Mouse (Mus musculus) forebrain, embryonic 12.5 days (tissue): ENCODE data around the gene Pomgnt1. TPM values are rescaled to one million over a fixed set of nuclear protein-coding genes. Genes with fewer than 3 reads are reported as not detected.

Source experiments
- ATAC-seq: fragments of 200-750 bp; cut with Nextera tagmentation; 2 replicates; pipeline ENCODE4 v1.8.0; 2017; ENCODE audit warnings: moderate TSS enrichment; ENCODE audit not compliant: low FRiP score
- H3K27ac ChIP-seq: fragments of 300-500 bp; sonication (generic); 2 replicates; pipeline ENCODE4 v1.5.1; 2016; ENCODE audit warnings: mild to moderate bottlenecking
- H3K27me3 ChIP-seq: fragments of 300-500 bp; sonication (generic); 2 replicates; pipeline ENCODE4 v1.6.1; 2016; ENCODE audit warnings: mild to moderate bottlenecking
- H3K36me3 ChIP-seq: fragments of 300-500 bp; sonication (generic); replicated peaks from 2 replicates; pipeline ENCODE4 v1.6.1; 2016; ENCODE audit warnings: mild to moderate bottlenecking
- H3K4me1 ChIP-seq: fragments of 300-500 bp; sonication (generic); 2 replicates; pipeline ENCODE4 v1.6.1; 2016
- H3K4me2 ChIP-seq: fragments of 300-500 bp; sonication (generic); 2 replicates; pipeline ENCODE4 v1.6.1; 2016; ENCODE audit warnings: mild to moderate bottlenecking, moderate library complexity
- H3K4me3 ChIP-seq: fragments of 300-500 bp; sonication (generic); replicated peaks from 2 replicates; pipeline ENCODE4 v1.5.1; 2016; ENCODE audit warnings: mild to moderate bottlenecking
- H3K9ac ChIP-seq: fragments of 300-500 bp; sonication (generic); 2 replicates; pipeline ENCODE4 v1.6.1; 2016; ENCODE audit warnings: mild to moderate bottlenecking
- H3K9me3 ChIP-seq: fragments of 300-500 bp; sonication (generic); 2 replicates; pipeline ENCODE4 v1.6.1; 2016
- WGBS: fragments of 180-500 bp; shearing (Covaris S2); methylation state at CpG from one replicate; pipeline ENCODE4 v1.1.7; 2016; 5-methylcytosine and 5-hydroxymethylcytosine counted together
- polyA plus RNA-seq: library from polyadenylated mRNA; unstranded; fragments of >200 nt; fragmentation: Nextera tagmentation; extraction: Ambion mirVana; gene quantifications from 2 replicates; pipeline ENCODE4 v1.2.1, GENCODE M21; 2016

The Pomgnt1 gene
- polyA plus RNA-seq, 1 experiment from 2014 or later = 59.5 TPM

DNA sequence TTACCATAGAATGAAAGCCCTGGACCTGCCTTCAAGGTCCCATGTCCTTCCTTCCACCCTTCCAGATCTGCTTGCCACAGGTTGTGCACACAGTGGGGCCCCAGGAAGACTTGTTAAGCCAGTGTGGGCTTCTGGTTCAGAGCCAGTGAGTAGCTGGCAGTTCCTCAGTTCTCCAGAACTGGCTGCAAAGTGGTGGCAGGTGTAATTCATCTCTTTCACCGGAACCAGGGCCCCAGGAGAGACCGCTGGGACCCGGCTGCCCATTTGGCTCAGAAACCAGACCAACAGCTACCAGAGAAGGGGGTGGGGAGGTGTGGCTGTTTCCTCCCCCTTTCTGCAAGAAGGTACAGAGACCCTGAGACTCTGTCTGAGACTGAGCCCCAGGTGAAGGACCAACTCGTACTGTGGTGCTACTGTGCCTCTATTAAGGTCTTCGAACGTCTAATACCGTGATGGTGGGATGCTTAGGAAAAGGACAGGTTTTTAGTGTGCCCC lies 19.7 kb downstream of the Pomgnt1 start:
- Histone ChIP-seq H3K4me2 (peak overlapping the region; percentile 86), H3K4me3 (peak overlapping the region; percentile 66), H3K9ac (no peak overlapping the region), H3K4me1 (peaks cover 16% of the 10 kb centered on the region), H3K27me3 (peaks cover 13% of the 10 kb centered on the region; the same call in 1 of the 2 replicates), H3K9me3 (no peaks in the 10 kb centered on the region), H3K27ac (no peak overlapping the region), H3K36me3 (no peaks in the 10 kb centered on the region)
- WGBS = 19% methylated on average over 7 of the region's 7 CpGs
- ATAC-seq = no peak

DNA sequence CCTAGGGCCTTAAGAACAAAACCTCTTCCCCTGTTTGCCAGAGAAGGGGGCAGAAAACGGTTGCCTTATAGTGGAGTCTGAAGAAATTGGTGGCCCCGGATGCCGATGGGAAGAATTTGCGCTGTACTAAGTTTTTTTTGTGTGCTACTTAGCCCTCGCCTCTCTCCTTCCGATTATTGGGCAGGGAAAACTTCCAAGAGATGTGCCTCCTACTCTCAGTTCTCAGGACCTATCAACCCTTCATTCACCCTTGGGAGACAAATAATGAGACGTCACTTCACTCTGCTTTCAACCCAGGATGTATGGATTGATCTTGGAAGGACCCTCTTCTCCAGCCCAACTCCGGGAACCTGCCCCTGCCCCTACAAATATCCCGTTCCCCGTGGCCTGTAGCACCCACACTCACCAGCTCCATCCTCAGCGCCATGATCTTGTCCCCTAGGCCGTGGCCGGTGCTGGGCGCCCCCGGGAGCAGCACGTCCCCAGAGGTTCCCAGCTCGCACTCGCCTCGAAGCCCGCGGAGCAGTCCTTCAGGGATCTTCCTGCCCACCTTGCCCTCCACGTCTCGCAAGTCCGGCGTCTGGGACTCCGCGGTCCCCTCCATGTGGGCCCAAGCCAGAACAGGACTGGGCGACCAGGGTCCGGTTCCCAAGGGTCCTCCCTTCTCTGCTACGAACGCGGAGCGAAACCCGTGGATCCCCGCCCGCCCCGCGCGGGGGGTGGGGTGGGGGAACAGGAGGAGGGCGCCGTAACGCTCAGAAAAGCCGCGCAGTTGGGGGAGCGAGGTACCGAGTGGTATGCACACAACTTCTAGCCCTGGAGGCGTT lies 20.5 kb downstream of the Pomgnt1 start:
- Histone ChIP-seq H3K9ac (peak overlapping the region; percentile 71), H3K9me3 (no peaks in the 10 kb centered on the region), H3K36me3 (no peaks in the 10 kb centered on the region), H3K4me2 (peak overlapping the region; percentile 86), H3K27me3 (peaks cover 13% of the 10 kb centered on the region; the same call in 1 of the 2 replicates), H3K27ac (no peak overlapping the region), H3K4me1 (peaks cover 16% of the 10 kb centered on the region), H3K4me3 (peak overlapping the region; percentile 66)
- under 1% methylated on average over 47 of the region's 47 CpGs for WGBS
- ATAC-seq = peak; percentile 79

DNA sequence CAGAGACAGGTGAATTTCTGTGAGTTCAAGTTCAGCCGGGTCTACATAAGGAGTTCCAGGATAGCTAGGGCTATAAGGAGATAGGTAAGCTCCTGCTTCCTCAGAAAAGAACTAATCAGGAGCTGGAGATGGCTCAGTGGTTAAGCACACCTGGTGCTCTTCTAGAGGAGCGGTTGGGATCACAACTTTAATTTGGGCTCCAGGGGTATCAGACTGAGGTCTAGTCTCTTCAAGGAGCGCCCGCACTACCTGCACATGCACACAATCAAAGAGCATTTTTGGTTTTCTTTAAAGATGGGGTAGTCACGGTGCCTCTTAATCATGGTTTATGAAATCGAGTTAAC lies 26.1 kb downstream of the Pomgnt1 start:
- peak overlapping the region; percentile 74 for H3K4me2 ChIP-seq
- ATAC-seq = peak; percentile 16
- peak overlapping the region; percentile 91 for H3K9ac ChIP-seq
- peaks cover 31% of the 10 kb centered on the region for H3K36me3 ChIP-seq
- H3K27ac ChIP-seq = peak overlapping the region; percentile 88
- peak overlapping the region; percentile 72 for H3K4me3 ChIP-seq
- H3K27me3 ChIP-seq = no peaks in the 10 kb centered on the region
- peaks cover 13% of the 10 kb centered on the region for H3K4me1 ChIP-seq
- WGBS = 17% methylated on average over 6 of the region's 6 CpGs
- H3K9me3 ChIP-seq = no peaks in the 10 kb centered on the region

DNA sequence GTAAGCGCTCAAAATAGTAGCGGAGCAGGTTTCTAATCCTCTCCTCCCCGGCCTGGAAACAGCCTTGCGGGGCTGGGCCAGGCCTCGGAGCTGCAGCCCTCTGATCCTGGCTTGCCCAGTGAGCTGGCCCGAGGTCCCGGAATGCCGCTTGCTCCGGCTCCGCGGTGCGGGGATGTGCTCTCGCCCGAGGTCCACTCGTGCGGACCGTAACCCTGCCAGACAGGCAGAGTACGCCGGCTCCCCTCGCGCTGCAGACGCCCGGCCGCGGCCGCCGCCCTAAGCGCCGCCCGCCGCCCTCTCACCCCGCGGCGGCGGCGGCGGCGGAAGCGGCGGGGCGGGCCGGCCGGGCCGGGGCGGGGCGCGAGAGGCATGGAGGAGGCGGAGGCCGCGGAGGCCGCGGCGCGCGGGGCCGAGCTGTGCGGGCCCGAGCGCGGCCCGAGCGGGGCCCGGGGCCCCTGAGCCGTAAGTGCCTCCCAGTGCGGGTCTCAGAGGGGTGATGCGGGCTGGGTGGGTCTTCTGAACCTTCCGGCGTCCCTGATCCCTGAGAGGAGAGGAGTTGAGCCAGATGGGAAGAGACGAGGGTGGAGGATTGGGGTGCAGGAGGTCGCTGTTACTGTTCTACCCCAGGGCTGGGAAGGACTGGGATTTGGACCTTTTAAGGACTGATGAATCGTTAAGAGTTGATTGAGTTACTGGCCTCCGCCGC lies 26.7 kb downstream of the Pomgnt1 start:
- peaks cover 13% of the 10 kb centered on the region for H3K4me1 ChIP-seq
- WGBS = under 1% methylated on average over 70 of the region's 73 CpGs
- H3K27me3 ChIP-seq = no peaks in the 10 kb centered on the region
- H3K36me3 ChIP-seq = peaks cover 36% of the 10 kb centered on the region
- peak overlapping the region; percentile 72 for H3K4me3 ChIP-seq
- H3K9me3 ChIP-seq = no peaks in the 10 kb centered on the region
- peak overlapping the region; percentile 91 for H3K9ac ChIP-seq
- H3K27ac ChIP-seq = peak overlapping the region; percentile 88
- H3K4me2 ChIP-seq = peak overlapping the region; percentile 74
- ATAC-seq = peak; percentile 89

DNA sequence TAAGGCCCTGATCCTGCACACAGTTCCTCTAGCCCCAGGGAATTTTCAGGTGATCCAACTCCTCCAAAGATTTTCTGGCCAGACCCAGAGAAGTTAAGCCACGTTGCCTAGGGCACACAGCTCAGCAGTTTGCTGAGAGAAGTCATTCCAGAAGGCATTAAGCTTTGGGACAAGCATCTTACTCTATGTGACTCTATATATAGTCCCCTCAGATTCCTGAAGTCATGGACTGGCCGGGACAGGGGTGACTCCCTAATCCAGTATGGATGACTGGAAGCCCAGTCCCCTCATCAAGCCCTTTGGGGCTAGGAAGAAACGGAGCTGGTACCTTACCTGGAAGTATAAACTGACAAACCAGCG lies 27.2 kb downstream of the Pomgnt1 start:
- H3K9ac ChIP-seq = peak overlapping the region; percentile 91
- H3K36me3 ChIP-seq = peaks cover 42% of the 10 kb centered on the region
- 27% methylated on average over 4 of the region's 4 CpGs for WGBS
- H3K4me1 ChIP-seq = peaks cover 13% of the 10 kb centered on the region
- peak; percentile 19; the same call in 1 of the 2 replicates for ATAC-seq
- H3K27me3 ChIP-seq = no peaks in the 10 kb centered on the region
- H3K9me3 ChIP-seq = no peaks in the 10 kb centered on the region
- peak overlapping the region; percentile 74 for H3K4me2 ChIP-seq
- peak overlapping the region; percentile 72 for H3K4me3 ChIP-seq
- H3K27ac ChIP-seq = peak overlapping the region; percentile 75

DNA sequence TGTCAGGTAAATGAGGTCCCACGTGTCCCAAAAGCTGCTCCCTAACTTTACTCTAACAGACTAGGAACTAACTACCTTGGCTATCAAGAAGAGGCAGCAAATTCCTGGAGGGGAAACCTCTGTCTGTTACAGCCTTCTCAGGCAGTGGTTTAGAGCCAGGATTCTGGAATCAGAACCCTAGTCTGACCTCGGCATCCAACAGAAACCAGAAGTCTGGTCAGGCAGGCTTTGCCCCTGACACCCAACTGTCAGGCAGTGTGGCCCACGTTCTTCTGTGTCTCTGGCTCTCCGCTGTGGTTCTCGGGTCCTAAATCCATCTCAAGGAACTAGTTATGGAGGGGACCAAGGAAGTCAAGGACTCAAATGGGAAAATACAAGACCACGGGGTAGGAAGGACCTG lies 27.6 kb downstream of the Pomgnt1 start, which contains the start of gene Lurap1:
Gene Lurap1 (minus strand): TSS at position 101 of the 400 bp plus-strand sequence.
- Histone ChIP-seq H3K9ac (peak within 1 kb of the TSS; percentile 91), H3K36me3 (peaks cover 46% of the 10 kb centered on the region), H3K4me1 (peaks cover 13% of the 10 kb centered on the region), H3K4me3 (peak within 1 kb of the TSS; percentile 72), H3K27ac (peak within 1 kb of the TSS; percentile 88), H3K27me3 (no peaks in the 10 kb centered on the region), H3K9me3 (no peaks in the 10 kb centered on the region), H3K4me2 (peak within 1 kb of the TSS; percentile 74)
- 82% methylated on average over 6 of the region's 6 CpGs for WGBS
- ATAC-seq = no peak

DNA sequence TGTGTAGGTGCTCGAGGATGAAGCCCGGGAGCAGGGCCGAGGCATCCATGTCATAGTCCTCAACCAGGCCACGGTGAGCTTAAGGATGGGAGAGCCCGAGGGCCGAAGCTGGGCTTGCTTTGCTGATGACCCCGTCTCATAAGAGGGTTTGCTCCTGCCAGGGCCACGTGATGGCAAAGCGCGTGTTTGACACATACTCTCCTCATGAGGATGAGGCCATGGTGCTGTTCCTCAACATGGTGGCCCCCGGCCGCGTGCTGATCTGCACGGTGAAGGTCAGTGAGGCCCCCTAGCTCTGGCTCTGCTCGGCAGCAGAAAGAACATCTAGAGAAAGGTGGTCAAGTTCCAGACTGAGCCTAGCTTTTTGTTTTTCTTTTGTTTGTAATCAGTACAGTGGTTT lies 29.1 kb downstream of the Pomgnt1 start:
- no peaks in the 10 kb centered on the region for H3K9me3 ChIP-seq
- H3K4me3 ChIP-seq = no peak overlapping the region
- H3K27ac ChIP-seq = no peak overlapping the region
- H3K27me3 ChIP-seq = no peaks in the 10 kb centered on the region
- peaks cover 13% of the 10 kb centered on the region for H3K4me1 ChIP-seq
- no peak overlapping the region for H3K9ac ChIP-seq
- WGBS = 96% methylated on average over 15 of the region's 15 CpGs
- no peak overlapping the region for H3K4me2 ChIP-seq
- no peak for ATAC-seq
- peaks cover 60% of the 10 kb centered on the region for H3K36me3 ChIP-seq

DNA sequence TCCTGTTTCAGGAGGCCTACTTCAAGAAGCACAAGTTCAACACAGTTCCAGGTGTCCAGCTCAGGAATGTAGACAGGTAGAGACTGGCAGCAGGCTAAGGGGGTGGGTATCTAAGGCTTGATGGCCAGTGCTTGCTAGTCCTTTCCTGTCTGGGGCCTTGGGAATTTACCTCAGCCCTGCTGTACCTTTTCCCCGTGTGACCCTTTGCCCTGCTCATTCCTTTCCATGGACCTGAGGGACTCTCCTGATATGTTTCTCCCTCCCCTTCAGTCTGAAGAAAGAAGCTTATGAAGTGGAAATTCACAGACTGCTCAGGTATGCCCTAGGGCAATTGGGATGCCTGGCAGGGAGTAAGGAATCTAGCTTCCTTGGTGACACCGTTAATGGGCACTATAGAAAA lies 34.2 kb downstream of the Pomgnt1 start:
- H3K27me3 ChIP-seq = no peaks in the 10 kb centered on the region
- peaks cover 80% of the 10 kb centered on the region for H3K36me3 ChIP-seq
- no peak overlapping the region for H3K4me2 ChIP-seq
- H3K9ac ChIP-seq = no peak overlapping the region
- no peaks in the 10 kb centered on the region for H3K9me3 ChIP-seq
- 93% methylated on average over 2 of the region's 2 CpGs for WGBS
- H3K4me1 ChIP-seq = no peaks in the 10 kb centered on the region
- no peak overlapping the region for H3K27ac ChIP-seq
- H3K4me3 ChIP-seq = no peak overlapping the region
- ATAC-seq = no peak

DNA sequence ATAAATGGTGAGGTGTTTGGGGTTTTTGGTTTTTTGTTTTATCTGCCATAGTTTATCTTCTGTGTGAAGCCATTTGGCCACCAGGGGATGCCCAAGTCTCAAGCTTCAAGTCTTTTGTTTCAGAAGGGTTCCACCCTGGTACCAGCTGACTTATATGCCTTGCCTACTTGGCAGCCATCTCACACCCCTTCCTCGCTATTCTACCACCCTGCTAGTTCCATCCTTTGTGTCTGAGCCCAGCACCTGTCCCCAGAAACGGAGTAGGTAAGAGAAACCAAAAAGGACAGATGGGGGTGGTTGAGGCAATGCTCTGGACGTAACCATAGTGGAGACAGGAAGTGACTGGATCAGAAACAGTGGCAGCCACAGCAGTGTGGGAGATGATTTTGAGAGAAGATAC lies 36.3 kb downstream of the Pomgnt1 start:
- Histone ChIP-seq H3K9ac (no peak overlapping the region), H3K4me3 (no peak overlapping the region), H3K4me1 (no peaks in the 10 kb centered on the region), H3K27me3 (no peaks in the 10 kb centered on the region), H3K9me3 (no peaks in the 10 kb centered on the region), H3K36me3 (peaks cover 60% of the 10 kb centered on the region), H3K4me2 (no peak overlapping the region), H3K27ac (no peak overlapping the region)
- ATAC-seq = no peak
- WGBS = 82% methylated on average over 3 of the region's 3 CpGs

DNA sequence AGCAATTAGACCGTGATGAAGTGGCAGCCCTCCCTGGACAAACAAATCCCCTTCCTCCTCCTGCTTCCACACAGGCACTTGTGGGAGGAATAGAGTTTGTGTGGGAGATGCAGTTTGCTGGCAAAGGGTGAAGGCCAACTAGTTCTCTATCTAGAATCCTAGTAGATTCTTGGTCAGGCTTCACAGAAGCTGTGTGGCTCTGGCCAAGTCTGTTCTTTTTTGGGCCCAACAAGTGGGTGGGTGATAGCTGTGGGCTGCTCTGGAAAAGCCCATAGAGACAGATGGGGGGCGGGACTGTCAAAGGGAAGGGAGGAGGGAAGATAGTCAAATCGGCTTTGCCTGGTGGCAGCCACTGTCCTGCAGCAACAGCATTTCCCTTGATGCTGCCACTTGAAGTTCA lies 37.1 kb downstream of the Pomgnt1 start:
- H3K36me3 ChIP-seq = peaks cover 52% of the 10 kb centered on the region
- no peaks in the 10 kb centered on the region for H3K27me3 ChIP-seq
- no peak overlapping the region for H3K4me3 ChIP-seq
- no peak overlapping the region for H3K27ac ChIP-seq
- H3K4me1 ChIP-seq = no peaks in the 10 kb centered on the region
- no peaks in the 10 kb centered on the region for H3K9me3 ChIP-seq
- WGBS = 86% methylated on average over 3 of the region's 3 CpGs
- no peak overlapping the region for H3K4me2 ChIP-seq
- H3K9ac ChIP-seq = no peak overlapping the region
- no peak for ATAC-seq

DNA sequence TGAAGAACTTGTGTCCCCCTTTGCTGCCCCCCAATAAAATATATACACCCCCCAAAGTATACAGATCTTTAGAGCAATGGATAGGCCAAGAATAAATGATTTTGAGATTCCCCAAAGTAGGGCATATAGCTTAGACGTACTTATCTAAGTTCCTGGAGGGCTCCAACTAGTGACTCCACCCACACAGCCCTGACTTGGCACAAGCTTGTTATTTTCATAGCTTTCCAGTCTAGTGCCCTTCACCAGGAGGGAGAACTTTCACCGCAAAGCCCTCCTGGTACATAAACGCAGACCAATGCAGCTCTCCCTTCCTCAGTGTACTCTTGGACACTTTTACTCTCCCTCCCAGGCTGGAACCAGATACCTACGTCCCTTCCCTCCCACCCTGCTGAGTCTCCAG lies 38.5 kb downstream of the Pomgnt1 start:
- Histone ChIP-seq H3K27me3 (no peaks in the 10 kb centered on the region), H3K9ac (no peak overlapping the region), H3K36me3 (peaks cover 38% of the 10 kb centered on the region), H3K4me3 (no peak overlapping the region), H3K9me3 (no peaks in the 10 kb centered on the region), H3K4me1 (no peaks in the 10 kb centered on the region), H3K27ac (no peak overlapping the region), H3K4me2 (no peak overlapping the region)
- ATAC-seq = no peak
- WGBS = 82% methylated on average over 4 of the region's 4 CpGs

DNA sequence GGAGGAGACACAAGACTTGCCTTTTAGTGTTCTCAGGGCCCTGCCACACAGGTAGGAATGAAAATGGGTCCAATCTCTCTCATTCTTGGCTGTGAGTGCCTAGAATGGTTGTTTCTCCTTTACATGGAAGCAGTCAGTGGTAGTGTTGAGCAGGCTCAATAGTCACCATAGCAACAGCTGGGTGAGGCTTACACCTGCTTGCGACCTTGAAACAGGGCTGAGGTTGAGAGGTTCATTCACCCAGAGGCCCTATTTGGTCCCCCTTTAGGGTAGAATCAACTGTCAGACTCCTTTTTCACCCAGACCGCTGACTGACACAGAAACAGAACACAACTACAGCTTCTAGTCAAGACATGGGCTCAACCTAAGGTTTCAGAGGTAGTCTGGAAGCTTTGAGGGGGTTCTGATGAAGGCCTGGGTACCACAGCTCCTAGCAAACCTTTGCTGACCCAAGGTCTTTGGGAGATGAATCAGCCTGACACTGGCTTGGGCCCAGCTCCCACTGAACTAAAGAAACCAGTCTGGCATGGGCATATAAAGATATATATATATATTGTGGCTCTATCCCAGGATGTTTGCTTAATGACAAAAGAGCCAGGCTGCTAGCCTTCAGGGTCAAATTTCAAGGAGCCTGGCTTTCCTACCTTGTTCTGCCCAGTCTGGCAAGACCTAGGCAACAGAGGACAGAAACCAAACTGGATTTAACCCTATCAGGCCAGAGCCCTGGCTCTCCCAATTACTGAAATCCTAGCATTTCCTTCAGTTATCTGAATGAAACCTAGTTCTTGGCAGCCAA lies 41.3 kb downstream of the Pomgnt1 start:
- no peak for ATAC-seq
- WGBS = 84% methylated on average over 2 of the region's 2 CpGs
- H3K9me3 ChIP-seq = no peaks in the 10 kb centered on the region
- no peak overlapping the region for H3K9ac ChIP-seq
- H3K27me3 ChIP-seq = no peaks in the 10 kb centered on the region
- H3K4me3 ChIP-seq = no peak overlapping the region
- H3K4me2 ChIP-seq = no peak overlapping the region
- H3K27ac ChIP-seq = no peak overlapping the region
- no peaks in the 10 kb centered on the region for H3K4me1 ChIP-seq
- 0 out of 2 replicates have a peak, but pooled peaks cover 10% of the 10 kb centered on the region for H3K36me3 ChIP-seq
